Mouse (Mus musculus): ENCODE results near the gene Prr36. TPM values are rescaled to one million over a fixed set of nuclear protein-coding genes. Genes with fewer than 3 reads are reported as not detected.
A peak's percentile ranks its signal among the peaks of the same experiment; 100 is the strongest.

Gene Prr36
- polyA plus RNA-seq, 1 experiment from 2014 or later, result 1.4 TPM

DNA sequence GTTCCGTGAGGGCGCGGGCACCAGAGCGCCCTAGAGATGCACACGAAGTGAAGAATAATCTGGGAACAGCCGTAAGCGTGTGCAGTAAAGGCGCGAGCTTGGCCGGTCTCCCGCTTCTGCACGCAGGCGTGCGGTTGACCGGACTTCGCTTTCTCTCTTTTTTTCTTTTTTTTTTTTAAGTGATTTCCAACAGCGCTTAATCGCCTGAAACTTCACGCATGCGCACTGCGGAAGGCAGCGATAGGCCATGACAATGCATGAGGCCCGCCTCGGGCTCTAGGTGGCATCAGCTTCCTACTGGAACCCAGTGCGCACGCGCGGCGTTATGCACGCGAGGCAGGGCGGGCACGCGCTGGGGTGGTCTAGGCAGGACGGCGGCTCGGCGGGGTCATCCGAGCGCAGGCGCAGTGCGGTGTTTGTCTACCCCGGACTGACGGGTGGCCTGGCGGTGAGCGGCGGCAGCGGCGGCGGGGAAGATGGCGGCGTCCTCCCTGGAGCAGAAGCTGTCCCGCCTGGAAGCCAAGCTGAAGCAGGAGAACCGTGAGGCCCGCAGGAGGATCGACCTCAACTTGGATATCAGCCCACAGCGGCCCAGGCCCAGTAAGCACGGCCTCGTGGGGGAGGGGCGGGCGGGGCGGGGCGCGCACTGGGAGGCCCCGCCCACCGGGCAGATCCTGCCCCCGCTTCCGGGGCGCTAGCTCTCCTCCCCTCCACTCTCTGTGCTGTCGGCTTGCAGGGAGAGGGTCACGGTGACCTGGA is 21.4 kb upstream of the Prr36 start, which contains the start of the genes Map2k7 and Gm49320:
Gene Map2k7, plus strand, starts transcription at position 307 of the 759 bp plus-strand sequence.
Gene Gm49320, plus strand, starts transcription at position 432 of the 759 bp plus-strand sequence.
- Histone ChIP-seq H3K36me3 (peaks cover 32% of the 10 kb centered on the region), H3K9ac (replicated peaks) (peak within 1 kb of the TSS; percentile 77), H3K27ac (peak within 1 kb of the TSS; percentile 94), H3K4me1 (replicated peaks) (peaks cover 18% of the 10 kb centered on the region), H3K27me3 (no peaks in the 10 kb centered on the region), H3K9me3 (no peaks in the 10 kb centered on the region), H3K4me3 (replicated peaks) (peak within 1 kb of the TSS; percentile 80), H3K4me2 (peak within 1 kb of the TSS; percentile 77)
- under 1% methylated on average over 68 of the region's 71 CpGs for WGBS
- ATAC-seq (ENCODE audit: insufficient number of reproducible peaks, insufficient read depth, low FRiP score, low TSS enrichment, low read depth), result peak; percentile 92

DNA sequence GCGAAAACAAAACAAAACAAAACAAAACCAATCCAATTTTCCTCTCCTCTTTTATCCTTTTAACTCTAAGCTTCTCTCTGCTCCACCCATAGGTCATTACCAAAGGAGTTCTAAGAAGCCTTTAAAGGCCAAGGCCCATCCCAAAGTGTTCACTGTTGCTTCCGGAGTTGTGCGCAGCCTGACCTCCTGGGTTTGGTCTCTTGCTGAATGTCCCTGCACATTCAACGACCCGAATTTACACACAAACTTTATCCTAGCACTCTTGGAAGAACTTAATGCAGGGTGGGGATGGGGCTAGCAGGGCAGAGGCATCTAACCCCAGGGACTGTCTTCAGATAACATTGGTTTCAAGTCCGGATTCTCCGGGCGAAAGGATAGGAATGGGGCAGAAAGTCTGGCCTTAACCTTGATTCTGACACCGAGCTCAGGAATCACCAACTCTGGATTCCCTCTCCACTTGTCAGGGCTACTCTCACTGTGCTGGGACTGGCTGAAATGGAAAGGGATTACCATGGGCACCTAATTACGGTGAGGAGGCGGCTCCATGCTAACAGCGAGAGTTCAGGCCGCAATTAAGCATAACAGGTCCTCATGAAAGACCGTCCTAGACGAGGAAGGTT is 20.7 kb upstream of the Prr36 start:
- Histone ChIP-seq H3K36me3 (peaks cover 25% of the 10 kb centered on the region), H3K4me1 (replicated peaks) (peaks cover 18% of the 10 kb centered on the region), H3K27me3 (no peaks in the 10 kb centered on the region), H3K9ac (replicated peaks) (peak overlapping the region; percentile 69), H3K27ac (peak overlapping the region; percentile 94), H3K9me3 (no peaks in the 10 kb centered on the region), H3K4me2 (peak overlapping the region; percentile 77), H3K4me3 (replicated peaks) (peak overlapping the region; percentile 80)
- 26% methylated on average over 15 of the region's 15 CpGs for WGBS
- peak; percentile 2; the same call in 1 of the 2 replicates for ATAC-seq (ENCODE audit: insufficient number of reproducible peaks, insufficient read depth, low FRiP score, low TSS enrichment, low read depth)

DNA sequence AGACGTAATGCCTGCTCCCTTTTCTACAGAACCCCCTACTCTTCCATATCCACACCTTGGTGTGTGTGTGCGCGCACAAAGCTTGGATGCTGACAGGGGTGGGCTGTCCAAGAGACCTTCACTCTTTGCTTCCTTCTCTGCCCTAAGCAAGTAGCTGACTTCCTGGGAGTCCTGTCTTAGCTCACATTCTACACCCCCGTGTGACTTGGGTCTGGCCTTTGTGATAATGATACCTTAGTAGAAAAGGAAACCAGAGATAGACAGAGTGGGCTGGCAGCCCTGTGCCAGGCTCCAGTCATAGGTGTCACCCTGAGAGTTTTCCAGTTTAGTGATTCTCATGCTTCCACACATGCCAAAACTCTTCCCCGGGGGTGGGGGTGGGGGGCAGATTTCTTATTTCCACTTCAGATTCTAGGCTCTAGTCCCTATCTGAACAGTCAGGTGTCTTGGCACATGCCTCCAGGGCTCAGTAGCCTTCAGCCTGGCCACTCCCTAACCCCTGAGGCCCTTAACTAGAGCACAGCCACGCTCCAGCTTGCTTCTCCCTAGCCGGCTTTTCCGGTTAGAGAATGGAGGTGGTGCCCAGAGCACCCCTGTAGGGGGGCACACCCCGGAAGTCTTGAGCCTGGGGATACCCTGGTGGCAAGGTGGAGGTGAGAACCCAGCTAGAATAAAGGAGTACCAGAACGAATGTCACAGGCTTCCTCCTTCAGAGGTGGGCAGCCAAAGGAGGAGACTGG is 13.5 kb upstream of the Prr36 start:
- no peak overlapping the region for H3K4me2 ChIP-seq
- H3K27me3 ChIP-seq, result peaks cover 29% of the 10 kb centered on the region
- H3K4me3 ChIP-seq (replicated peaks), result no peak overlapping the region
- no peak overlapping the region for H3K27ac ChIP-seq
- peaks cover 6% of the 10 kb centered on the region for H3K4me1 ChIP-seq (replicated peaks)
- 59% methylated on average over 10 of the region's 10 CpGs for WGBS
- H3K9ac ChIP-seq (replicated peaks), result no peak overlapping the region
- H3K9me3 ChIP-seq, result no peaks in the 10 kb centered on the region
- H3K36me3 ChIP-seq, result no peaks in the 10 kb centered on the region
- ATAC-seq (ENCODE audit: insufficient number of reproducible peaks, insufficient read depth, low FRiP score, low TSS enrichment, low read depth), result no peak

DNA sequence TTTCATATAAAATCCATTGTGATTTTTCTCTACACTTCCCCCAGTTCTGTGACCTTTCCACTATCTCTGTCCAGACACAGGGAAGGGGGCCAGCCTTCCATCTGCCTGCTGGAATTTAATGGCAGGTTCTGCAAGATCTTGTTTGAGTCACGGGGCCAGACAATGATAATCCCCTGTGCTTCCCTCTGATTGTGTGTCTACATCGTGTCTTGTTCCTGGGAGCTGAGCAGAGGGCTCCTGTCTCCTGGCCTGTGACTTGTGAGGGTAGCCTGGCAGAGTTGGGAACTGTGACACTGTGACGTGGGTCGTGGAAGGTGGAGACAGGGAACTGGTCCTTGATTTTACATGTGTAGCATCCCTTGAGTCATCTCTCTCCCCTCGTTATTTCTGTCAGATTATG is 12.5 kb upstream of the Prr36 start:
- 81% methylated on average over 5 of the region's 5 CpGs for WGBS
- no peak overlapping the region for H3K27ac ChIP-seq
- no peak overlapping the region for H3K9ac ChIP-seq (replicated peaks)
- H3K9me3 ChIP-seq, result no peaks in the 10 kb centered on the region
- peaks cover 6% of the 10 kb centered on the region for H3K4me1 ChIP-seq (replicated peaks)
- ATAC-seq (ENCODE audit: insufficient number of reproducible peaks, insufficient read depth, low FRiP score, low TSS enrichment, low read depth), result no peak
- no peak overlapping the region for H3K4me3 ChIP-seq (replicated peaks)
- no peaks in the 10 kb centered on the region for H3K36me3 ChIP-seq
- no peak overlapping the region for H3K4me2 ChIP-seq
- H3K27me3 ChIP-seq, result peaks cover 34% of the 10 kb centered on the region

DNA sequence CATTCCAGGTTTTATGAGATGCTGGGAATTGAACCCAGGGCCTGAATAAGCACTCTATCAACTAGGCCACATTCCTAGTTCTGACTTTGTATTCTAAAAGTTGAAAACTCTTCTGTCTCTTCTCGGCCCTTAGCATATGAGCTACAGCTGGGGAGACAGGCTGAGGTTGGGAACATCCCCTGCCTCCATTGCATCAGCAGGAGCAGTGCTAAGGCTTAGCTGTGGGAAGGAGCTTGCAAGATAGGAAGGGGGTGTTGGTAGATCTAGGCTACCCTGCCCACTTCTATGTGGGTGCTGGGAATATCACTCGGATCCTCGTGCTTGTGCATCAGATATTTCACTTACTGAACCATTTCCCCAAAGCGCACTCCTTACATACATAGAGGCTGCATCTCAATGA is 10.7 kb upstream of the Prr36 start:
- H3K36me3 ChIP-seq, result no peaks in the 10 kb centered on the region
- no peak overlapping the region for H3K4me3 ChIP-seq (replicated peaks)
- no peak overlapping the region for H3K9ac ChIP-seq (replicated peaks)
- no peak for ATAC-seq (ENCODE audit: insufficient number of reproducible peaks, insufficient read depth, low FRiP score, low TSS enrichment, low read depth)
- H3K4me2 ChIP-seq, result no peak overlapping the region
- H3K4me1 ChIP-seq (replicated peaks), result peaks cover 6% of the 10 kb centered on the region
- no peak overlapping the region for H3K27ac ChIP-seq
- no peaks in the 10 kb centered on the region for H3K9me3 ChIP-seq
- 94% methylated on average over 4 of the region's 4 CpGs for WGBS
- peaks cover 42% of the 10 kb centered on the region for H3K27me3 ChIP-seq

DNA sequence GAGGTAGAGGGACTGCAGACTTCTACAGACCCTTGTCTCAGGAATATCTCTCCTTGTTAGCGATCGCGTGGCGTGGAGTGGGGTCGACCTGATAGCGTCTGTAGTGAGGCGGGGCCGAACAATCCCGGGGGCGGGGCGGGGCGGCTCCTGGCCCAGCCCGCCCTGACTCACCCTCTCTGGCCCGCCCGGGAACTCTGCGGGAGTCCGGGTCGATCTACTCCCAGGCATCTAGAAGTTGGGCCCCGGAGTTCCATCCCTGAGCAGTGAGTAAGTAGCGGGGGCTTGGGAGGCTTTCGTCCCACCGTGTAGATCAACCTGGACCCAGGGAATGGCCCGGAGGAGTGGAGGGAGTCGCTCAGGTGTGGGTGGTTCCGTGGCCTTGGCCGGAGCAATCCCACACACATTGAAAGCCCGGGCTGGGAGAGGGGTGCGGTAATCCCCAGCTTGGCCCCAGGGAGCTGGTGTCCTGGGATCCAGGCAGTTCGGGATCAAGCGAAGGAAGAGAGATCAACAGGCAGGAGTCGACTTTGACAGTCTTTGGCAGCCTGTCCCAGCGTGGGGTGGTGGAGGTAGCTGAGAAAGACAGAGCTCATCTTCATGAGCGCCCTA is 9.6 kb upstream of the Prr36 start, which contains the start of gene Lrrc8e:
Gene Lrrc8e, plus strand, starts transcription at position 89 of the 609 bp plus-strand sequence.
- no peaks in the 10 kb centered on the region for H3K9me3 ChIP-seq
- H3K4me3 ChIP-seq (replicated peaks), result peak within 1 kb of the TSS; percentile 35
- H3K9ac ChIP-seq (replicated peaks), result peak within 1 kb of the TSS; percentile 24; the same call in 1 of the 2 replicates
- H3K36me3 ChIP-seq, result no peaks in the 10 kb centered on the region
- H3K27me3 ChIP-seq, result peaks cover 42% of the 10 kb centered on the region
- 4% methylated on average over 33 of the region's 33 CpGs for WGBS
- H3K27ac ChIP-seq, result no peak within 1 kb of the TSS
- peaks cover 6% of the 10 kb centered on the region for H3K4me1 ChIP-seq (replicated peaks)
- peak within 1 kb of the TSS; percentile 58 for H3K4me2 ChIP-seq
- 0 out of 2 replicates have a peak, but pooled peaks have one; percentile 43 for ATAC-seq (ENCODE audit: insufficient number of reproducible peaks, insufficient read depth, low FRiP score, low TSS enrichment, low read depth)

DNA sequence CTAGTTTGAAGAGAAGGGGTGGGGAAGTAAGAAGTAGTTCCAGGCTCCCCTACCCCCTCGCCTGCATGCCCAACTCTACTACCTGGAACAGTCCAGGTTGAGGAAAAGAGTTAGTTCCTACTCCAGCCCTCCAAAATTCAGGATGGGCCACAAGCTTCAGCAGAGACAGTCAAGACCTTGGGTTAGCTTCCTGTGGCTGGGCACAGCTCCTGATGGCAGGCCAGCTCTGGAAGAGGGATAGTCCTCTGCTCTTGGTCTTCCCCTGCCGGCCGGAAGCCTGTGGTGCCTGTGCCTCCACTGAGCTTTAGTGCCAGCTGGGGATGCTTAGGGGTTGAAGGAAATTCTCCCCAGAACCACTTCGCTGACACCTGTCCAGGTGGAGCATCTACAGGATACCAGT is 9.1 kb upstream of the Prr36 start:
- no peak overlapping the region for H3K27ac ChIP-seq
- no peaks in the 10 kb centered on the region for H3K36me3 ChIP-seq
- peak overlapping the region; percentile 58 for H3K4me2 ChIP-seq
- H3K27me3 ChIP-seq, result peaks cover 42% of the 10 kb centered on the region
- peaks cover 6% of the 10 kb centered on the region for H3K4me1 ChIP-seq (replicated peaks)
- no peak overlapping the region; the same call in 1 of the 2 replicates for H3K9ac ChIP-seq (replicated peaks)
- peak overlapping the region; percentile 35 for H3K4me3 ChIP-seq (replicated peaks)
- 22% methylated on average over 4 of the region's 4 CpGs for WGBS
- ATAC-seq (ENCODE audit: insufficient number of reproducible peaks, insufficient read depth, low FRiP score, low TSS enrichment, low read depth), result 0 out of 2 replicates have a peak, but pooled peaks have one; percentile 12
- H3K9me3 ChIP-seq, result no peaks in the 10 kb centered on the region

DNA sequence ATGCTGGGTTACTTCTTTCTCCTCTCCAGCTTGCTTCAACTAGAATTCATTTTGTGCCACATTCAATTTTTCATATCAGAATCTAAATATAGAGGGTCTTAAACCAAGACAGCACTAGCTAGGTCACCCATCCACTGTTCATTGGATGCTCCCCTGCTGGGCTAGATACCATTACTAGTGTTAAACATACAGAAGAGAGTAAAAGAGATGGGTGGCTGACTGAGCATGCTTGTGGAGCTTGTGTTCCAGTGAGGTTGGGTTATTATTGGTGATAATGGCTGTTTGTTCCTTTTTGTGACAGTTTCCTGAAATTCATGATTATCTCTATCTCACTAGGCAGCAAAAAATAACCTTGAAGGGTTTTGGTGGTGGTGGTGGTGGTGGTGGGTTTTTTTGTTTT is 4.8 kb upstream of the Prr36 start:
- no peak for ATAC-seq (ENCODE audit: insufficient number of reproducible peaks, insufficient read depth, low FRiP score, low TSS enrichment, low read depth)

DNA sequence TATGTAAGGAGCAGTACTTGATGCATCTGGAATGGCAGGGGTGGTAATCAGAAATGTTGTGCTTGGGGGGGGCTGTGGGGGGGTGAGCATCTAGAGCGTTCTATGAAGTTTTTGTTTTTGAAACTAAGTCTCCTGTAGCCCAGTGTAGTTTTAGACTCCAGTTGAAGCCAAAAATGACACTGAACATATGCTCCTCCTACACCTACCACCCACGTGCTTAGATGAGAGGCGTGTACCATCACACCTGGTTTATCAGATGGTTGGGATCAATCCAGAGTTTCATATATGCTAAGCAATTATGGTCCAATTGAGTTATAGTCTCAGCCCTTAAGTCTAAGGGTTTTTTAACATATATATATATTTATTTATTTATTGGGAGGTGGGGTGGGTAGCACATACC is 2.4 kb upstream of the Prr36 start:
- no peak overlapping the region for H3K9ac ChIP-seq (replicated peaks)
- WGBS, result 75% methylated on average over 3 of the region's 3 CpGs
- H3K9me3 ChIP-seq, result no peaks in the 10 kb centered on the region
- peaks cover 19% of the 10 kb centered on the region for H3K4me1 ChIP-seq (replicated peaks)
- no peak for ATAC-seq (ENCODE audit: insufficient number of reproducible peaks, insufficient read depth, low FRiP score, low TSS enrichment, low read depth)
- no peaks in the 10 kb centered on the region for H3K36me3 ChIP-seq
- no peak overlapping the region for H3K4me3 ChIP-seq (replicated peaks)
- H3K4me2 ChIP-seq, result no peak overlapping the region
- H3K27ac ChIP-seq, result no peak overlapping the region
- H3K27me3 ChIP-seq, result peaks cover 53% of the 10 kb centered on the region

More for the DNA sequence above, 4.8 kb upstream of the Prr36 start:
- H3K4me3 ChIP-seq (replicated peaks), result no peak overlapping the region
- no peaks in the 10 kb centered on the region for H3K36me3 ChIP-seq
- H3K27me3 ChIP-seq, result peaks cover 48% of the 10 kb centered on the region
- no peaks in the 10 kb centered on the region for H3K9me3 ChIP-seq
- no peak overlapping the region for H3K4me2 ChIP-seq
- peaks cover 11% of the 10 kb centered on the region for H3K4me1 ChIP-seq (replicated peaks)
- no peak overlapping the region for H3K9ac ChIP-seq (replicated peaks)
- no peak overlapping the region for H3K27ac ChIP-seq

DNA sequence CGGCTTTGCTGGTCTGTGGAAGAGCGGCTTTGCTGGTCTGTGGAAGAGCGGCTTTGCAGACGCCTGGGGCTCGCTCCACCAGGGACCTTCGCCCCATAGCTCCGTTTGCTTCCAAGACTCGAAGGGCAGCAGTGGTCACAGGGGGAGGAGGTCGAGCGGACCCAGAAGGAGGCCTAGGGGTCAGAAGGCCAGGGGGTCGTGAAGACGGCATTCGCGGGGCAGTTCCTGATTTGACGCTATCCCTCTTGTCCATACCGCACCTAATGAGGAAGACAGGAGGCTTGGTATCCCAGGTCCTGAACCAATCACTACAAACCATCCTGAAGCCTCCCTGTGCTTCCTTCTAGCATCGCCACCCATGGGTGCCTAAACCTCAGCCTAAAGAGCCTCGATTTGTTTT is 963 bp downstream of the Prr36 start:
- H3K4me1 ChIP-seq (replicated peaks), result peaks cover 38% of the 10 kb centered on the region
- no peaks in the 10 kb centered on the region for H3K36me3 ChIP-seq
- WGBS, result 6% methylated on average over 18 of the region's 18 CpGs
- peak overlapping the region; percentile 64; the same call in 1 of the 2 replicates for H3K9ac ChIP-seq (replicated peaks)
- no peaks in the 10 kb centered on the region for H3K9me3 ChIP-seq
- peak overlapping the region; percentile 91 for H3K4me2 ChIP-seq
- peak overlapping the region; percentile 53 for H3K4me3 ChIP-seq (replicated peaks)
- no peak for ATAC-seq (ENCODE audit: insufficient number of reproducible peaks, insufficient read depth, low FRiP score, low TSS enrichment, low read depth)
- no peak overlapping the region for H3K27ac ChIP-seq
- H3K27me3 ChIP-seq, result peaks cover 69% of the 10 kb centered on the region
